Mouse (Mus musculus) hindbrain, embryonic 16.5 days (tissue): ENCODE measurements around the gene Gmpr2. TPM values are rescaled to one million over a fixed set of nuclear protein-coding genes. Genes with fewer than 3 reads are reported as not detected.

Source experiments
- ATAC-seq: fragments of 200-750 bp; cut with Nextera tagmentation; 2 replicates; pipeline ENCODE4 v1.8.0; 2017; ENCODE audit warnings: moderate TSS enrichment, moderate library complexity
- H3K27ac ChIP-seq: fragments of 300-500 bp; sonication (generic); 2 replicates; pipeline ENCODE4 v1.5.1; 2014; ENCODE audit warnings: low read depth, mild to moderate bottlenecking, control low read depth, low read length, moderate library complexity
- H3K27me3 ChIP-seq: fragments of 300-500 bp; sonication (generic); replicated peaks from 2 replicates; pipeline ENCODE4 v1.6.1; 2014; ENCODE audit warnings: low read length; ENCODE audit not compliant: control insufficient read depth, insufficient read depth
- H3K36me3 ChIP-seq: fragments of 300-500 bp; sonication (generic); 2 replicates; pipeline ENCODE4 v1.6.1; 2014; ENCODE audit warnings: mild to moderate bottlenecking, low read length, moderate library complexity, mixed read lengths; ENCODE audit not compliant: control insufficient read depth, insufficient read depth
- H3K4me1 ChIP-seq: fragments of 300-500 bp; sonication (generic); 2 replicates; pipeline ENCODE4 v1.6.1; 2014; ENCODE audit warnings: low read depth, low read length; ENCODE audit not compliant: control insufficient read depth, insufficient read depth
- H3K4me2 ChIP-seq: fragments of 300-500 bp; sonication (generic); 2 replicates; pipeline ENCODE4 v1.6.1; 2014; ENCODE audit warnings: mild to moderate bottlenecking, low read length, control low read depth, moderate library complexity
- H3K4me3 ChIP-seq: fragments of 300-500 bp; sonication (generic); 2 replicates; pipeline ENCODE4 v1.5.1; 2014; ENCODE audit warnings: mild to moderate bottlenecking, low read length, control low read depth, moderate library complexity
- H3K9ac ChIP-seq: fragments of 300-500 bp; sonication (generic); 2 replicates; pipeline ENCODE4 v1.6.1; 2014; ENCODE audit warnings: low read depth, mild to moderate bottlenecking, control low read depth, low read length, moderate library complexity
- H3K9me3 ChIP-seq: fragments of 300-500 bp; sonication (generic); 2 replicates; pipeline ENCODE4 v1.6.1; 2014; ENCODE audit warnings: mild to moderate bottlenecking, low read length, moderate library complexity; ENCODE audit not compliant: control insufficient read depth
- WGBS: fragments of 180-500 bp; shearing (Covaris S2); extraction: QIAGEN DNeasy Blood & Tissue Kit; methylation state at CpG from one replicate; pipeline ENCODE4 v1.1.7; 2014; 5-methylcytosine and 5-hydroxymethylcytosine counted together
- polyA plus RNA-seq: library from polyadenylated mRNA; unstranded; fragments of >200 nt; fragmentation: Nextera tagmentation; extraction: Ambion mirVana; gene quantifications from 2 replicates; pipeline ENCODE4 v1.2.1, GENCODE M21; 2015

The Gmpr2 gene
- polyA plus RNA-seq, 1 experiment from 2014 or later, result 48.6 TPM

DNA sequence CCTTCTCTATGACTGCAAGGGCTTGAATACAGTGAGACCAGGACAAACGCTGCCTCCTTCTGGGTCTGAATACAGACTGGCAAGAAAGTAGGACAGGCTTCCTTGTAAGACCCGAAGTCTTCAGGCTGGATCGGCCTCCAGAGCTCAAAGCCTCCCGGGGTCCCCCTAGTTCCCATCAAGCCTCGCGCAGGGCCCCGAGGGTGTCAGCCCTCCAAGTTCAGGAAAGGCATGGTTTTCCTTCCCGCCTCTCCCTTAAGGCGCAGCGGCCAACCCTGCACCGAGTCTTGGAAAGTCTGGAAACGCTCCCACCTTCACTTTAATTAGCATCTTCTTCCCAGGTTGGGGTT lies 282 bp upstream of the Gmpr2 start:
- under 1% methylated on average over 12 of the region's 12 CpGs for WGBS
- H3K27ac ChIP-seq, result peak overlapping the region; percentile 94
- peak overlapping the region; percentile 97 for H3K4me2 ChIP-seq
- peak overlapping the region; percentile 76 for H3K4me3 ChIP-seq
- H3K27me3 ChIP-seq, result no peaks in the 10 kb centered on the region
- no peaks in the 10 kb centered on the region for H3K9me3 ChIP-seq
- peak overlapping the region; percentile 85 for H3K9ac ChIP-seq
- peaks cover 16% of the 10 kb centered on the region for H3K4me1 ChIP-seq
- peaks cover 9% of the 10 kb centered on the region for H3K36me3 ChIP-seq
- ATAC-seq, result peak; percentile 67

DNA sequence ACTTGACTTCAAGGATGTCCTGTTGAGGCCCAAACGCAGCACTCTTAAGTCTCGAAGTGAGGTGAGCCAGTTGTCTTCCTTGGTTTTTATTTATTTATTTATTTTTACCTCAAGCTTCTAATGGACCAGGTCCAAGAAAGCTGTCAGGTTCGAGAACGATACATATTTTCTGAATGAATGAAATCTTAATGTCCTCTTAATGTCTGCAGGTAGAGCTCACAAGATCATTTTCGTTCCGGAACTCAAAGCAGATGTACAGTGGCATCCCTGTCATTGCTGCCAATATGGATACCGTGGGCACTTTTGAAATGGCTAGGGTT lies 960 bp downstream of the Gmpr2 start:
- H3K4me2 ChIP-seq, result peak overlapping the region; percentile 79
- no peak overlapping the region for H3K27ac ChIP-seq
- no peaks in the 10 kb centered on the region for H3K27me3 ChIP-seq
- no peaks in the 10 kb centered on the region for H3K9me3 ChIP-seq
- 83% methylated on average over 7 of the region's 7 CpGs for WGBS
- H3K36me3 ChIP-seq, result peaks cover 18% of the 10 kb centered on the region
- H3K9ac ChIP-seq, result peak overlapping the region; percentile 85
- peak overlapping the region; percentile 76 for H3K4me3 ChIP-seq
- no peak for ATAC-seq
- peaks cover 16% of the 10 kb centered on the region for H3K4me1 ChIP-seq

DNA sequence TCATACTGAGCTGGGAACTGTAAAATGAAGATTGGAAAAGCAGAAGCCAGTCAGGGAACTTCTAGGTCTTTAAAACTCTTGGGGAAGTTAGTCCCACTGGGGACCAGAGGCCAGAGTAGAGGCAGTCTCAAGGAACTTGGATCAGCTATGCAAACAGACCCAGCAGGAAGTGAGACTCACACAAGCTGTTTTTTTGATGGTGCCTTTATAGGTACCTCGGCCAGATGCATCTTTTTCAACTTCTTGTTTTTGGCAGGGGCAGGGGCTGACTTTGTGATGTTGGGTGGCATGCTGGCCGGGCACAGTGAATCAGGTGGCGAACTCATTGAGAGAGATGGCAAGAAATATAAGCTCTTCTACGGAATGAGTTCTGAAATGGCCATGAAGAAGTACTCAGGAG lies 5.9 kb downstream of the Gmpr2 start:
- H3K4me2 ChIP-seq, result no peak overlapping the region
- no peak for ATAC-seq
- H3K36me3 ChIP-seq, result peaks cover 29% of the 10 kb centered on the region
- H3K4me3 ChIP-seq, result no peak overlapping the region
- WGBS, result 88% methylated on average over 4 of the region's 4 CpGs
- no peak overlapping the region for H3K27ac ChIP-seq
- H3K9me3 ChIP-seq, result no peaks in the 10 kb centered on the region
- H3K4me1 ChIP-seq, result peaks cover 12% of the 10 kb centered on the region
- no peak overlapping the region for H3K9ac ChIP-seq
- H3K27me3 ChIP-seq, result no peaks in the 10 kb centered on the region

DNA sequence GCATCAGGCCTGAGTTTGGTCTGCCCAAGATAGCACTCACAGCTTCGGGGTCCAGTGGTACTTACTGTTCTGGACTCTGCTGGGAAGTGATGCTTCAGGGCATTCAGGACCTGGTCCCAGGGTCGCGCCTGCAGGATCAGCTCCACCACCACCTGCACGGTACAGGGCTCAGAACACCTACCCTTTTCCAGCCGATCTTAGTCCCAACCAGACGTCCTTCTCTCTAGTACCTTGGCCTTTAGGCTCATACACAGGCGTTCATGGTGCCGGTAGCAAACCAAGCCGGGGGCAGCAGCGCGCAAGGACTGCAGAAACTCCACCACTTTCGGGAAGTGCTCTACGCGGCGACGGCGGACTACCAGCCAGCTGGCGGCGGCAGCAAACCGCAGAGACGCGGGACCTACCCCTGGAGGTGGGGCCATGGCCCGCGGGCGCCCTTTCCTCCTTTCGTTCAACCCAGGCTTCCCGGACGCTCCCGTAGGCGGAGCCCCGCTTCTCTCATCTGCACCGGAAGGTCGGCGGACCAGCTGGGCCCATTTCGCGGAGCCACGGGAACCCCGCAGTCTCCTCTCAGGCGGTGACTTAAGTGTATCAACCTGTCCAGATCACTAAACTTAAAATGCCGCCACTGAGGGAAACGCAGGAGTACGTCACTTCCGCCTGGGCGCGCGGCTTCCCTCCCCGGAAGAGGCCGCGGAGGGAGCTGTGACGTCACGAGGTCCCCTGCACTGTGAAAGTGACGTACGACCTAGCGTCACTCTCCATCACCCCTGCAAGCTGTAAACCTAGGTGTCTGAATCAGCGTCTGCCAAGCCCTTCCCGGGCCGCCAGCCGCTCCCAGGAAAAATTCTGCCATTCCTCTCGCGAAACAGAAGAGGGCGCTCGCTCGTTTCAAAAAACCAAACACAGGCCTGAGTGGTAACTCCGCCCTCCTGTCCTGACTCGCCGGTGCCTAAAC lies 9.7 kb downstream of the Gmpr2 start, which contains the start of gene Tinf2:
Gene Tinf2, minus strand, starts transcription at position 661 of the 958 bp plus-strand sequence.
- Histone ChIP-seq H3K27me3 (no peaks in the 10 kb centered on the region), H3K4me2 (peak within 1 kb of the TSS; percentile 90), H3K4me1 (peaks cover 8% of the 10 kb centered on the region; the same call in 1 of the 2 replicates), H3K4me3 (peak within 1 kb of the TSS; percentile 78), H3K9me3 (no peaks in the 10 kb centered on the region), H3K27ac (peak within 1 kb of the TSS; percentile 69), H3K9ac (peak within 1 kb of the TSS; percentile 69), H3K36me3 (peaks cover 20% of the 10 kb centered on the region)
- under 1% methylated on average over 65 of the region's 66 CpGs for WGBS
- peak; percentile 99 for ATAC-seq

DNA sequence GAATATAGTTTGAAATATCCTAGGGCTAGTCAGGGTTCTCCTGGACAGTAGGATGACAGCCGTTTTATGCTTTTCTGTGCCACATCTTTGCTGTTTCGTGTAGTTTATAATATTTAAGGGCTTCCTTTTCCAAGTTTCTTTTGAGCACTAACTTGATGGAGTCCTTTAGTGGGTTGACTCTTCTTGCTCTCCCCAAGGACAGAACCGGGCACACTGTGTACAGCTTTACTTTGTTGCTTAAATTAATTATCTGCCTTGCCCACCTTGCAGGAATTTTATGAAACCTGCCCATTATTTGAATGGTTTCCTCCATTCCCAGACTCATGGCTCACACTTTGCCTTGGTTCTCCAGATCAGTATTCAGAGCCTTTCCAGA lies 10.4 kb downstream of the Gmpr2 start:
- peak overlapping the region; percentile 69 for H3K27ac ChIP-seq
- H3K4me3 ChIP-seq, result peak overlapping the region; percentile 78
- H3K4me1 ChIP-seq, result peaks cover 8% of the 10 kb centered on the region; the same call in 1 of the 2 replicates
- no peaks in the 10 kb centered on the region for H3K27me3 ChIP-seq
- no peak; the same call in 1 of the 2 replicates for ATAC-seq
- H3K9me3 ChIP-seq, result no peaks in the 10 kb centered on the region
- WGBS, result 14% methylated on average over 3 of the region's 3 CpGs
- peak overlapping the region; percentile 69 for H3K9ac ChIP-seq
- peak overlapping the region; percentile 90 for H3K4me2 ChIP-seq
- H3K36me3 ChIP-seq, result peaks cover 14% of the 10 kb centered on the region

DNA sequence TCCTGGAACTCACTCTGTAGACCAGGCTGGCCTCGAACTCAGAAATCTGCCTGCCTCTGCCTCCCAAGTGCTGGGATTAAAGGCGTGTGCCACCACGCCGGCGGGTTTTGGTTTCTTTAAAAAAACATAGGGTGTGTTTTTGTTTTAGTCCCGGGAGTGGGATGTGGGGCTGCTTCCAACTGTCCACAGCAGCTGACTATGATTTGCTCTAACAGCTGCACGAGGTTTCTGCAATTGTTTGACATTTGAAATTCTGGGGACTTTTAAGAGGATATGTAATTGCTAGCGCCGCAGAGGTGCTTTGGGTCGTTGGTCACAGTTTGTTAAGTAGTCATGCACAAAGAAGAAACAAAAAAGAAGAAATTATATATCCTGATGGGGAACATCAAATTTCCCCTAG lies 17.7 kb downstream of the Gmpr2 start:
- Histone ChIP-seq H3K36me3 (no peaks in the 10 kb centered on the region), H3K4me1 (no peaks in the 10 kb centered on the region), H3K9ac (no peak overlapping the region), H3K27me3 (no peaks in the 10 kb centered on the region), H3K4me2 (no peak overlapping the region), H3K4me3 (no peak overlapping the region), H3K9me3 (no peaks in the 10 kb centered on the region), H3K27ac (no peak overlapping the region)
- ATAC-seq, result no peak
- WGBS, result 82% methylated on average over 10 of the region's 10 CpGs

DNA sequence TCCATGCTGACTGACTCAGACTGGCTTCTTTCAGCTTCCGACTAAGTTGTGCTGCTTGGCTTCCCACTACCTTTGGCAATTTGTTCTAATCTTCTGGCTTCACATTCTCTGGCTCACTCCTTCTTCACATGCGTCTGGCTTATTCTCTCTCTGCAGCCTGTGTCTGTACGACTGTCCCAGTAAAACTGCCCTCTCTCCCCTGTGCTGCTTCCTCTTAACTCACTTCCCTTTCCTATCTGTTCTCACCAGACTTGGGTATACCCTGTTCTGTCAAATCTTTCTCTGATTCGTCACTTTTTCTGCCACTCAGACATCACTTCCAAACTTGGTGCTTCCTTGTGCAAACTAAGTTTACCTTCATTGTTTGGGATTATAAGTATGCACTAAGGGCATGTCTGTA lies 25.5 kb downstream of the Gmpr2 start:
- Histone ChIP-seq H3K9me3 (no peaks in the 10 kb centered on the region), H3K36me3 (no peaks in the 10 kb centered on the region), H3K9ac (no peak overlapping the region), H3K27ac (no peak overlapping the region), H3K4me3 (no peak overlapping the region), H3K27me3 (no peaks in the 10 kb centered on the region), H3K4me1 (no peaks in the 10 kb centered on the region), H3K4me2 (no peak overlapping the region)
- WGBS, result 87% methylated on average over 4 of the region's 4 CpGs
- ATAC-seq, result no peak

DNA sequence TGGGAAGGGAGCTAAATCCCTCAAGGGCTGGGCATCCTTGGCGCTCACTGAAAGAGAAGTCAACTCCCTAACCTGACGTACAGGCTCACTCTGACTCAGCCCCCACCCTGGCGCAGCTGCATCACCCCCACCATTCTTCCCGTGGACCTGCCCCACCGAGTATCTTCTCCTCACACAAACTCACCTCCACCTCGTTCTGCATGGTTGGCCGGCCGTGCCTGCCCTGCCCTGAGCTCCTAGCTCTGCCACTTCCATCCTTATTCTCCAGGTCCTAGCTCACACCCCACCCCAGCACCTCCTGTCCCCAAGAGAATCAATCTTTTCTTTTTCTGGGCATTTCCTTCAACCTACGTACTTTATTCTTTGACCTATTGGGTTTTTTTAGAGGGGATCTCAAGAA lies 29.4 kb downstream of the Gmpr2 start:
- H3K27ac ChIP-seq, result no peak overlapping the region
- no peaks in the 10 kb centered on the region for H3K4me1 ChIP-seq
- no peaks in the 10 kb centered on the region for H3K27me3 ChIP-seq
- WGBS, result 61% methylated on average over 9 of the region's 9 CpGs
- H3K4me2 ChIP-seq, result no peak overlapping the region
- H3K4me3 ChIP-seq, result no peak overlapping the region
- no peak overlapping the region for H3K9ac ChIP-seq
- H3K9me3 ChIP-seq, result no peaks in the 10 kb centered on the region
- ATAC-seq, result no peak
- no peaks in the 10 kb centered on the region for H3K36me3 ChIP-seq

DNA sequence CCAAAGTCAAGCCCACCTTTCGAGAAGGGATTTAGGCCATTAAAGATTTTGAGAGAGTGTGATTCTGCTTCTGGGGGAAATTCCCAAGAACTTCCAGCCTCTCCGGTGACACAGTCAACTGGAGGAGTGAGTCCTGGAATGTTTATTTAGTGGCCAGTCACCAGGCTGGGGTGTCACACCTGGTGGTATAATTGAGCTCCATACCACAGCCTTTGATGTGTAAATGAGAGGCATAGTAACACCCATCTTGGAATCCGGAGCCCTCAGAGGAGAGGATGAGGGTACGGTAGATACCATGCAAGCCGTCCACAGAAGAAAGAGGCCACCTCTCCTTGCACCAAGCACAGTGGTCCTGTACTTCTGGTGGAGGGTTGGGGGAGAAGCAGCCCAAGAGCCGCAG lies 31.0 kb downstream of the Gmpr2 start:
- Histone ChIP-seq H3K27me3 (no peaks in the 10 kb centered on the region), H3K36me3 (no peaks in the 10 kb centered on the region), H3K4me1 (no peaks in the 10 kb centered on the region), H3K4me2 (no peak overlapping the region), H3K9me3 (no peaks in the 10 kb centered on the region), H3K27ac (no peak overlapping the region), H3K9ac (no peak overlapping the region), H3K4me3 (no peak overlapping the region)
- no peak for ATAC-seq
- WGBS, result 77% methylated on average over 6 of the region's 6 CpGs
